Mouse (Mus musculus): ENCODE data around the gene Optc. TPM values are rescaled to one million over a fixed set of nuclear protein-coding genes. Genes with fewer than 3 reads are reported as not detected.

The Optc gene
- total and polyA plus RNA-seq, 3 experiments: 0.27 to 0.53 TPM; not detected in 1

DNA sequence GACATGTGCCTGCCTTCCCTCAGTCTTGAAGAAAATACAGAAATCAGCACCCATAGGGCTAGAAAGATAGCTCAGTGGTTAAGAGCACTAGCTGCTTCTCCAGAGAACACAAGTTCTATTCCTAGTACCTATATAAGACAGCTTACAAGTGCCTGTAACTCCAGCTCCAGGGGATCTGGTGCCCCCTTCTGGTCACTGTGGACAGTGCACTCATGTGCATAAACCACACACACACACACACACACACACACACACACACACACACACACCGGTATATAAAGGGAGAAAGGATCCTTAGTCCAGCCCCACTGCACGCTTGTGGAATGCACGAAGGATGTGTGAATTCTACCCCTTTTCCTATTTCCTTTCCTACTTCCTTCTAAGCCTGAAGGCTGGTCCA is 28.4 kb upstream of the Optc start:
- H3K27me3 ChIP-seq (ENCODE audit: control insufficient read depth in 1 of 2, insufficient read depth in 2 of 2, low read length in 2 of 2): peaks cover 4 to 9% of the 10 kb centered on the region in 2 experiments; a peak in 3 of 4 replicates
- peak; percentile 28 to 43 (median 42); a peak in 5 of 6 replicates for TF ChIP-seq CTCF (IDR thresholded peaks at IDR 0.05 in 2 of 3, conservative IDR thresholded peaks at IDR 0.05 in 1 of 3; ENCODE audit: control insufficient read depth in 1 of 3, insufficient read depth in 1 of 3, low read depth in 2 of 3, low read length in 3 of 3, poor library complexity in 1 of 3, severe bottlenecking in 1 of 3)
- peak; percentile 24 for TF ChIP-seq RAD21 (IDR thresholded peaks at IDR 0.05; ENCODE audit: low read depth, low read length)
- peak; percentile 30 for TF ChIP-seq SMC3 (IDR thresholded peaks at IDR 0.05; ENCODE audit: low read depth, low read length)
- TF ChIP-seq USF1 (IDR thresholded peaks at IDR 0.05; ENCODE audit: low read depth, low read length): no peak
- H3K36me3 ChIP-seq (ENCODE audit: control insufficient read depth in 1 of 2, insufficient read depth in 2 of 2, low read length in 2 of 2): no peaks in the 10 kb centered on the region

DNA sequence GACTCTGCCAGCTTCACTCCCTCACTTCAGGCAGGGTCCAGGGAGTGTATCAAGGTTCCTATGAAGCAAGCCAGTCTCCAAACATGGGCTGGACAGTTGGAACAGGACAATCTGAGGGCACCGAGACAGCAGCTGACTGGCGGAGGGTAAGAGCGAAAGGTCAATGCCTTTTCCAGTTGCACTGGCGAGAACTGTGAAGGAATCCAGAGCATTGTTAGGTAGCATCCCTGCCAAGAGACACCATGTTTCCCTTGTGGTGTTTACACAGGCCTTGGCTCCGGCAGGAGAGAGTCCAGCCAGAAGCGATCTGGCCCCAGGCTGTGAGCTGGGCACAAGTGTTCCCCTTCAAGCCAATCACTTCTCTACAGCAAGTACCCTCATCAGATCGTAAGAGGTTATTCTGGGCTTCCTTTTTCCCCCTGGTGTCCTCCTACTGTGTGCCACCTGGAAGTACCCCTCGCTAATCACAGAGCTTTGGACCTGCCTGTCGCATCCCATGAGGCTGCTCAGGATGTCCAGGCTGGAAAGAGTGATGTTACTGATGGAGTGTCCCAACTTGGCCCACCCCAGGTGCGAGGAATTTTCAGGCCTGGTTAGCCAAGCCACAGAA is 26.7 kb upstream of the Optc start:
- H3K9ac ChIP-seq (ENCODE audit: control insufficient read depth, low read depth, low read length, poor library complexity, severe bottlenecking): no peak overlapping the region
- H3K4me1 ChIP-seq (ENCODE audit: control insufficient read depth in 1 of 2, insufficient read depth in 2 of 2, low read length in 2 of 2): no peaks in the 10 kb centered on the region
- no peaks in the 10 kb centered on the region for H3K79me2 ChIP-seq (ENCODE audit: control insufficient read depth, insufficient read depth, low read length, poor library complexity)
- H3K4me3 ChIP-seq (ENCODE audit: control insufficient read depth in 1 of 2, insufficient read depth in 1 of 2, low read depth in 2 of 2, low read length in 2 of 2): no peak overlapping the region
- no peaks in the 10 kb centered on the region for H3K9me3 ChIP-seq (replicated peaks; ENCODE audit: insufficient read depth, low read length)
- peaks cover 7 to 10% of the 10 kb centered on the region in 2 experiments; a peak in 3 of 4 replicates for H3K27me3 ChIP-seq (ENCODE audit: control insufficient read depth in 1 of 2, insufficient read depth in 2 of 2, low read length in 2 of 2)
- no peak overlapping the region for H3K27ac ChIP-seq (ENCODE audit: control insufficient read depth, low read depth, low read length)
- DNase-seq (ENCODE audit: low read depth, low spot score): no peak
- no peaks in the 10 kb centered on the region for H3K36me3 ChIP-seq (ENCODE audit: control insufficient read depth in 1 of 2, insufficient read depth in 2 of 2, low read length in 2 of 2)
- TF ChIP-seq POLR2AphosphoS5 (IDR thresholded peaks at IDR 0.05; ENCODE audit: borderline replicate concordance, low read depth, low read length) (no peak), TAL1 (IDR thresholded peaks at IDR 0.05; ENCODE audit: low read length) (no peak), SIN3A (IDR thresholded peaks at IDR 0.05; ENCODE audit: low read length) (no peak), E2F4 (IDR thresholded peaks at IDR 0.05; ENCODE audit: borderline replicate concordance, low read depth, low read length) (no peak), HCFC1 (IDR thresholded peaks at IDR 0.05; ENCODE audit: low read depth, low read length) (no peak), MAZ (IDR thresholded peaks at IDR 0.05; ENCODE audit: low read depth, low read length) (no peak), TBP (IDR thresholded peaks at IDR 0.05; ENCODE audit: low read depth, low read length) (no peak), ZC3H11A (IDR thresholded peaks at IDR 0.05; ENCODE audit: low read depth, low read length) (no peak), CTCF (IDR thresholded peaks at IDR 0.05 in 2 of 3, conservative IDR thresholded peaks at IDR 0.05 in 1 of 3; ENCODE audit: control insufficient read depth in 1 of 3, insufficient read depth in 1 of 3, low read depth in 2 of 3, low read length in 3 of 3, poor library complexity in 1 of 3, severe bottlenecking in 1 of 3) (no peak), POLR2AphosphoS2 (IDR thresholded peaks at IDR 0.05; ENCODE audit: low read length) (no peak), ZMIZ1 (IDR thresholded peaks at IDR 0.05; ENCODE audit: low read depth, low read length) (no peak), RCOR1 (IDR thresholded peaks at IDR 0.05; ENCODE audit: low read depth, low read length) (no peak), ZNF384 (IDR thresholded peaks at IDR 0.05; ENCODE audit: low read depth, low read length) (no peak), USF2 (IDR thresholded peaks at IDR 0.05; ENCODE audit: borderline replicate concordance in 1 of 2, insufficient read depth in 1 of 2, low read depth in 1 of 2, low read length in 2 of 2) (no peak), NRF1 (IDR thresholded peaks at IDR 0.05; ENCODE audit: insufficient read depth, low read depth, low read length, poor library complexity, severe bottlenecking) (no peak), NELFE (IDR thresholded peaks at IDR 0.05; ENCODE audit: low read depth, low read length) (no peak), EP300 (IDR thresholded peaks at IDR 0.05; ENCODE audit: low read depth in 1 of 2, low read length in 2 of 2) (no peak)

More for the DNA sequence above, 28.4 kb upstream of the Optc start:
- H3K9ac ChIP-seq (ENCODE audit: control insufficient read depth, low read depth, low read length, poor library complexity, severe bottlenecking): no peak overlapping the region
- no peak overlapping the region for H3K27ac ChIP-seq (ENCODE audit: control insufficient read depth, low read depth, low read length)
- peak; percentile 23 for DNase-seq (ENCODE audit: low read depth, low spot score)
- no peaks in the 10 kb centered on the region for H3K4me1 ChIP-seq (ENCODE audit: control insufficient read depth in 1 of 2, insufficient read depth in 2 of 2, low read length in 2 of 2)
- no peaks in the 10 kb centered on the region for H3K79me2 ChIP-seq (ENCODE audit: control insufficient read depth, insufficient read depth, low read length, poor library complexity)
- H3K9me3 ChIP-seq (replicated peaks; ENCODE audit: insufficient read depth, low read length): no peaks in the 10 kb centered on the region
- H3K4me3 ChIP-seq (ENCODE audit: control insufficient read depth in 1 of 2, insufficient read depth in 1 of 2, low read depth in 2 of 2, low read length in 2 of 2): no peak overlapping the region
